Mouse (Mus musculus): ENCODE measurements around the gene Baz1b.

GRCm38 (mm10) chr5:135238832-135239231 is 51.8 kb downstream of the Baz1b start:
- no peak for TF ChIP-seq CTCF (IDR thresholded peaks at IDR 0.05; ENCODE audit: control insufficient read depth, insufficient read depth, insufficient read length)
- TF ChIP-seq USF1 (IDR thresholded peaks at IDR 0.05; ENCODE audit: low read depth) = no peak
- no peak for TF ChIP-seq MYOG (IDR thresholded peaks at IDR 0.05; ENCODE audit: control insufficient read depth, extremely low read depth, insufficient read length)
- TF ChIP-seq MAX (IDR thresholded peaks at IDR 0.05) = no peak
- TF ChIP-seq CEBPB (IDR thresholded peaks at IDR 0.05; ENCODE audit: low read depth) = no peak

Data from C2C12 (cell line).